Mouse (Mus musculus) embryonic facial prominence, embryonic 13.5 days (tissue): Measurements from ENCODE around the gene Zfp541. TPM values are rescaled to one million over a fixed set of nuclear protein-coding genes. Genes with fewer than 3 reads are reported as not detected.
A peak's percentile ranks its signal among the peaks of the same experiment; 100 is the strongest.

Source experiments
- ATAC-seq: fragments of 200-750 bp; cut with Nextera tagmentation; 2 replicates; pipeline ENCODE4 v1.8.0; 2017; ENCODE audit warnings: low read depth; ENCODE audit not compliant: insufficient number of reproducible peaks, insufficient read depth, low FRiP score, low TSS enrichment
- H3K27ac ChIP-seq: fragments of 300-500 bp; sonication (generic); 2 replicates; pipeline ENCODE4 v1.5.1; 2015; ENCODE audit warnings: moderate library complexity, mild to moderate bottlenecking, inconsistent platforms
- H3K27me3 ChIP-seq: fragments of 300-500 bp; sonication (generic); 2 replicates; pipeline ENCODE4 v1.6.1; 2015; ENCODE audit warnings: mild to moderate bottlenecking, inconsistent platforms
- H3K36me3 ChIP-seq: fragments of 300-500 bp; sonication (generic); 2 replicates; pipeline ENCODE4 v1.6.1; 2015; ENCODE audit warnings: mild to moderate bottlenecking, inconsistent platforms
- H3K4me1 ChIP-seq: fragments of 300-500 bp; sonication (generic); 2 replicates; pipeline ENCODE4 v1.6.1; 2015; ENCODE audit warnings: inconsistent platforms
- H3K4me2 ChIP-seq: fragments of 300-500 bp; sonication (generic); 2 replicates; pipeline ENCODE4 v1.6.1; 2015; ENCODE audit warnings: moderate library complexity, mild to moderate bottlenecking, inconsistent platforms
- H3K4me3 ChIP-seq: fragments of 300-500 bp; sonication (generic); 2 replicates; pipeline ENCODE4 v1.5.1; 2015; ENCODE audit warnings: mild to moderate bottlenecking, inconsistent platforms
- H3K9ac ChIP-seq: fragments of 300-500 bp; sonication (generic); 2 replicates; pipeline ENCODE4 v1.6.1; 2015; ENCODE audit warnings: mild to moderate bottlenecking, inconsistent platforms
- H3K9me3 ChIP-seq: fragments of 300-500 bp; sonication (generic); 2 replicates; pipeline ENCODE4 v1.6.1; 2016; ENCODE audit warnings: inconsistent platforms
- WGBS: fragments of 180-500 bp; shearing (Covaris S2); methylation state at CpG from one replicate; pipeline ENCODE4 v1.1.7; 2015; ENCODE audit warnings: mixed read lengths; 5-methylcytosine and 5-hydroxymethylcytosine counted together
- polyA plus RNA-seq: library from polyadenylated mRNA; unstranded; fragments of >200 nt; fragmentation: Nextera tagmentation; extraction: Ambion mirVana; gene quantifications from 2 replicates; pipeline ENCODE4 v1.2.1, GENCODE M21; 2015

Gene Zfp541
- polyA plus RNA-seq, 1 experiment from 2014 or later: 0.07 TPM

DNA sequence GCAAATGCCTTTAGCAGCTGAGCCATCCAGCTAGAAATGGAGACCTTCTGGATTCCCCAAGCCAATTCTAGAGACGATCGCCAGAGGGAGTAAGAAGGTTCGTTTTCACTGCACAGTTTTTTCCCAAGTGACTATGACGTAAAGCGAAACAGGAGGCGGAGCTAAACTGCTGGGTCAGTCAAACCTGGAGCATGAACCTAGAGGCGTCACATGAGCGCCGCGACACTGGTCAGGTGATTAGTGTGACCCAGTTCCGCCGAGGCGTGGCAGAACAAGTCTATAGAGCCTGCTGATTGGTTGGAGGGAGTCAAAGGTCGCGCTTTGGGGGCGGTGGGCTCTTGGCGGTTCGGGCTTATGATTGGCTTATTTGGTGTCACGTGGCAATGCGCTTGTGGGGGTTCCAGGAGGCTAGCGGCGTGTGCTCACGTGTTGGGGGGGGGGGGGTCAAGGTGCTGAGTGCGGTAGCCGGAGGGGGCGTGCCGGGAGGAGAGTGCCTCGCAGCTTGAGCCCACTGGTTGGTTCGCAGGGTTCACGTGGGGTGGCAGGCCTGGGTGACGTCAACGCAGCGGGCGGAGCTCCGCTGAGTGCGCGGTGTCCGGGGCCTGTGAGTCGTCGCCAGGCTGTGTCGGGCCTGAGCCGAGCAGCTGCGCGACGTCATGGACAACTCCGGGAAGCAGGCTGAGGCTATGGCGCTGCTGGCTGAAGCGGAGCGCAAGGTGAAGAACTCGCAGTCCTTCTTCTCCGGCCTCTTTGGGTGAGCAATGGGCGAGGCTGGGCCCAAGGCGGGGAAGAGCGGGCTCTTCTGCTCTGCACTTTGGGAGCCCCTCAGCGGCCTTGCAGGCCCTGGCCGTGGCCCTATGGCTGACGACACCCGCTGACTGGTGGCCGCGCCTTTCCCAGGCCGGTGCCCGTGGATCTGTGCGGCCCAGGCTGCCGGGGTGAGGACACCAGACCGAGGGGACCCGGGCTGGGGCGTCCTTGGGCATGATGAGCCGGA, 36.7 kb downstream of the Zfp541 start, which contains the start of gene Napa:
Gene Napa, plus strand, starts transcription at position 438 of the 997 bp plus-strand sequence.
- ATAC-seq: peak; percentile 99
- H3K4me1 ChIP-seq: peaks cover 35% of the 10 kb centered on the region
- WGBS: under 1% methylated on average over 68 of the region's 68 CpGs
- no peaks in the 10 kb centered on the region for H3K27me3 ChIP-seq
- peaks cover 17% of the 10 kb centered on the region for H3K36me3 ChIP-seq
- peak within 1 kb of the TSS; percentile 99 for H3K9ac ChIP-seq
- peak within 1 kb of the TSS; percentile 85 for H3K4me2 ChIP-seq
- peak within 1 kb of the TSS; percentile 86 for H3K27ac ChIP-seq
- H3K9me3 ChIP-seq: no peaks in the 10 kb centered on the region
- peak within 1 kb of the TSS; percentile 99 for H3K4me3 ChIP-seq

DNA sequence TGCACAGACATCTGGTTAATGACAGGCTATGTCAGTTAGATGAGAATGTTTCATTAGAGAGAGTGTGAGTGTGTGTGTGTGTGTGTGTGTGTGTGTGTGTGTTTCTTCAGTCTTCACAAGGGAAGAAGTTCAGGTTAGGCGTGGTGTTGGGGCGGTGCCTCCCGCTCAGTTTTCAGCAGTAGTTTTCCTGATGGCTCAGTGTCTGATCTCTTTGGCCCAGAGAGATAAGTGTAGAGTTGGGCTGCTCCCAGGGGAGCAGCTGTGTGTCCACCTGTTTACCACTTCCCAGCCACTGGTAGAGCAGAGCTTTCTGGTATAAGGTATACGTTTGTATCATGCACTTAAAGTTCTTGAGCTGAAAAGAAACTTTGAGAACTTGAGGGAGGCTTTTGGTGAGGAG, 38.3 kb downstream of the Zfp541 start:
- H3K9ac ChIP-seq: peak overlapping the region; percentile 99
- H3K4me1 ChIP-seq: peaks cover 40% of the 10 kb centered on the region
- H3K9me3 ChIP-seq: no peaks in the 10 kb centered on the region
- H3K4me3 ChIP-seq: peak overlapping the region; percentile 99
- no peak overlapping the region for H3K27ac ChIP-seq
- peaks cover 31% of the 10 kb centered on the region for H3K36me3 ChIP-seq
- H3K4me2 ChIP-seq: peak overlapping the region; percentile 85
- H3K27me3 ChIP-seq: no peaks in the 10 kb centered on the region
- WGBS: 83% methylated on average over 4 of the region's 4 CpGs
- ATAC-seq: no peak

DNA sequence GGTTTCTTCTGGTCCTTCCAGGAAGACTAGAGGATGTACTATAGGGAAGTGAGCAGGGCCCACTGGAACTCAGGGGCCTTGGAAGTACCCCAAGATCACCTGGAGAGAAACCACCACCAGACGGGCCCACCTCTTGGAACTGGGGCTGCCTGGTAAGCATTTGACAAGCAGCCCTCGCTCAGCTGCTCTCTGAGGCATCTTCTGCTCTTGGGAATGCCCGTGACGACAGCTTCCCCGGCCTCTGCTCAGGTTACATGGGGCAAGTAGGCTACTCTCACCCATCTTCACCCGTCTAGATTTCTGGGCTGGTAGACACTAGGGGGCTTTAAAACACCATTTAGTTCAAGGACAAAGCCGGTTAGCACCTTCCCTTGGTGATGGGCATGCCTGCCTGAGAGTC, 39.5 kb downstream of the Zfp541 start:
- 65% methylated on average over 7 of the region's 7 CpGs for WGBS
- Histone ChIP-seq H3K4me1 (peaks cover 40% of the 10 kb centered on the region), H3K4me3 (no peak overlapping the region), H3K9ac (no peak overlapping the region), H3K27me3 (no peaks in the 10 kb centered on the region), H3K36me3 (peaks cover 40% of the 10 kb centered on the region), H3K4me2 (no peak overlapping the region), H3K27ac (no peak overlapping the region), H3K9me3 (no peaks in the 10 kb centered on the region)
- ATAC-seq: no peak

DNA sequence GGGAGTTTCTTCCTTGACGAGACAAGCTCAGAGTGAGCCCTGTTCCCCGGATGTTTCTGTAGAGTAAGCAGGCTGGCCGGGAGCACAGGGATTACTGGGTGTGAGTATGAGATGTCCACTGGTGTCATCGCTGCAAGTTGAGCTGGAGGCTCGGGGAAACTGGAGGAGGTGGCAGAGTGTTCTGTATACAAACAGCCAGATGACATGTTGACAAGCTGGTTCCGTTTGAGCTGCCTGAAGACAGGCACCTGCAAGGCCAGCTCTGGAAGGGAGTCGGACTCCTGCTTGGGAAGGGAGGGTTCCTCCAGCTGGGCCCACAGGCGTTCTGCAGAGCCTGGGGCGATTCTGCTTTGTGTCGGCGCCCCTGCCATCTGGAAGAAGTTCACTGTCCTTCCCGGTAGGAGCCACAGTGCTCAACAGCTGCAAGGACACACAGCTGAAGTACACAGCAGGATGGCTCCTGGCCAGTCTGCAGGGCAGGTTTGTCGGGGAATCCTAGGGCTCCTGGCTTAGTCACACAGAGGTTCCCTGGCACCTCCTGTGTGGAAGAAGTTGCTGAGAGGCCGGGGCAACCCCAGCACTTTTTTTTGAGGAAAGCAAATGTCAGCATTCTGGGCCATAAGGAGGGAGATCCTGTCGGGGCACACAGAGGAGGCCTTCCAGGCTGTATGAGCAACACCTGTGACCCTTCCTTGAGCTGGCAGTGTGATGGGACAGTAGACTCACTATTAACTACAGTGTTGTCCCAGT, 40.3 kb downstream of the Zfp541 start:
- WGBS: 69% methylated on average over 15 of the region's 15 CpGs
- peaks cover 40% of the 10 kb centered on the region for H3K4me1 ChIP-seq
- H3K36me3 ChIP-seq: peaks cover 40% of the 10 kb centered on the region
- H3K4me2 ChIP-seq: no peak overlapping the region
- H3K4me3 ChIP-seq: no peak overlapping the region
- peak overlapping the region; percentile 12; the same call in 1 of the 2 replicates for H3K9ac ChIP-seq
- no peak overlapping the region for H3K27ac ChIP-seq
- H3K9me3 ChIP-seq: no peaks in the 10 kb centered on the region
- ATAC-seq: no peak
- H3K27me3 ChIP-seq: no peaks in the 10 kb centered on the region

DNA sequence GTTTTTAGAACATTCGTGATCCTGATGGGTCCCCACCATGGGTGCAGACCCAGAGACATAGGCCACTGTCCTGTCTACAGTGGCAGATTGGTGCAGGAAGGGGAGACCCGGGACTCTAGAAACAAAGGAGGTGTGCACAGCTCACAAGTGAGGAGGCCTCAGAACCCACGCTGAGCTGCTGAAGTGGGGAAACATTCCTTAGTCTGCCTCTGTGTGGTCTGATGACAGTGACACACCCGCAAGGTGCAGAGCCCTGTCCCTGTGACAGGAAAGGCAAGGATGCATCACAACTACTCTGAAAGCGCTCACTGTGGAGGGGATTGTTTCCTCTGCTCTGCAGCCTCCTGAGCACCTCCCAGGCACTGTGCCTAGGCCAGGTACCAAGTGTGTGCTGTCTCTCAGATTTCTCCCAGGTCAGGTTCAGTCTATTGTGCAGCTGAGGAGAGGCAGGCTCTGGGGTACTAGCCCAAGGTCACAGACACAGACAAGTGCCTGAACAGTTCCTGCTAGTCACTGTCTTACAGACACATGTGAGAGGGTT, 41.1 kb downstream of the Zfp541 start:
- Histone ChIP-seq H3K4me3 (no peak overlapping the region), H3K9me3 (no peaks in the 10 kb centered on the region), H3K4me1 (peaks cover 37% of the 10 kb centered on the region), H3K4me2 (no peak overlapping the region), H3K36me3 (peaks cover 48% of the 10 kb centered on the region), H3K27me3 (no peaks in the 10 kb centered on the region), H3K27ac (no peak overlapping the region), H3K9ac (0 out of 2 replicates have a peak overlapping the region, but pooled peaks have one; percentile 11)
- 90% methylated on average over 5 of the region's 5 CpGs for WGBS
- ATAC-seq: no peak

DNA sequence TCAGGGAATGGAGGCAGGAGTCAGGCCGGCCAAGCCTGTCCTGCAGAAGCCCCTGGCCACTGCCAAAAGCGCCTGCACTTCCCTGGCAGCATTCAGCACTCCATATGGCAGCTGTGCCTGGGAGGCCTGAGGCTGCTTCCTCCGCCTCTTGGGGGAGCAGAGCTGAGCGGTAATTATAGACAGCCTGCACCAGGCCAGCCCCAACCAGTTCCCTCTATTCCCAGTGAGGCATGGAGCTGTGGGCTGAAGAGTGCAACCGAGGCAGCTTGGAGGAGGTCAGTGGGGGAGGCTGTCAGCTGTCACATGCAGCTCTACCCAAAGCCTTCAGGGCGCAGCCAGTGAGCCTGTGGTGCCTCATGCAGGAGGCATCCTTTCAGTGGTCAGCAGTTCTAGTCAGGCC, 42.1 kb downstream of the Zfp541 start:
- no peak overlapping the region for H3K4me2 ChIP-seq
- H3K9ac ChIP-seq: peak overlapping the region; percentile 49; the same call in 1 of the 2 replicates
- H3K36me3 ChIP-seq: peaks cover 58% of the 10 kb centered on the region
- no peak for ATAC-seq
- WGBS: 57% methylated on average over 6 of the region's 6 CpGs
- no peak overlapping the region for H3K27ac ChIP-seq
- H3K4me1 ChIP-seq: peaks cover 37% of the 10 kb centered on the region
- no peak overlapping the region for H3K4me3 ChIP-seq
- no peaks in the 10 kb centered on the region for H3K9me3 ChIP-seq
- H3K27me3 ChIP-seq: no peaks in the 10 kb centered on the region

DNA sequence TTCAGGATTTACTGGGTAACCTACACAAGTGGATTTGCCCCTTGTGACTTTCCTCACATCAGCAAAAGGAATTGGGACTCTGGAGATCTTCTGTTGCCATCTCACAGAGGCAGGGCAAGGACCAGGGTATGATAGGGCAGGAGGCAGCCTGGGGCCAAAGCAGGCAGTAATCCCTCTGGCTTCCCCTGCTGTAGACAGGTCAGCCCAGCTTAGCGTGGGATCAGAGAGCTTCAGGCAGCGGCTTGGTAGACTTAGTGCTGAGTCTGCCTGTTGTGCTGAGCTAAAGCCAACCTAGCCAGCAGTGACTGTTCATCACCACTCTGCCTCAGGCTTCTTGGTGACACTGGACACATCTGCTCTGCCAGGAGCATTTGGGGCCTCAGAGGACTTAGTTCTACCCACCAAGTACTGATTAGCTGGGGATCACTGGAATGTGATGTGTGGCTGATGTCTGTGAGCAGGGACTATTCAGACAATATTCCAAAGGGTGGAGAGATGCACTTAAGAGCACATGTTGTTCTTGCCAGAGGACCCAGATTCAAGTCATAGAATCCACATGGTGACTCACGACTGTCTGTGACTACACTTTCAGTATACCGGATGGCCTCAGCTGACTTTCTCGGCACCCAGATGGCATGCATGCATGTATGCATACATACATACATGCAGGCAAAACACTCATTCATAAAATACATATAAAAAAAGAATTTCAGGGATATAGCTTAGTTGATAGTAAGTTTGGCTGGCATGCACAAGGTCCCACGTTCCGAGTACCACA, 43.2 kb downstream of the Zfp541 start:
- no peak for ATAC-seq
- no peak overlapping the region for H3K4me3 ChIP-seq
- H3K9me3 ChIP-seq: no peaks in the 10 kb centered on the region
- no peaks in the 10 kb centered on the region for H3K27me3 ChIP-seq
- H3K4me1 ChIP-seq: peaks cover 29% of the 10 kb centered on the region
- H3K4me2 ChIP-seq: no peak overlapping the region
- H3K36me3 ChIP-seq: peaks cover 68% of the 10 kb centered on the region
- no peak overlapping the region for H3K9ac ChIP-seq
- WGBS: 89% methylated on average over 7 of the region's 7 CpGs
- H3K27ac ChIP-seq: no peak overlapping the region

DNA sequence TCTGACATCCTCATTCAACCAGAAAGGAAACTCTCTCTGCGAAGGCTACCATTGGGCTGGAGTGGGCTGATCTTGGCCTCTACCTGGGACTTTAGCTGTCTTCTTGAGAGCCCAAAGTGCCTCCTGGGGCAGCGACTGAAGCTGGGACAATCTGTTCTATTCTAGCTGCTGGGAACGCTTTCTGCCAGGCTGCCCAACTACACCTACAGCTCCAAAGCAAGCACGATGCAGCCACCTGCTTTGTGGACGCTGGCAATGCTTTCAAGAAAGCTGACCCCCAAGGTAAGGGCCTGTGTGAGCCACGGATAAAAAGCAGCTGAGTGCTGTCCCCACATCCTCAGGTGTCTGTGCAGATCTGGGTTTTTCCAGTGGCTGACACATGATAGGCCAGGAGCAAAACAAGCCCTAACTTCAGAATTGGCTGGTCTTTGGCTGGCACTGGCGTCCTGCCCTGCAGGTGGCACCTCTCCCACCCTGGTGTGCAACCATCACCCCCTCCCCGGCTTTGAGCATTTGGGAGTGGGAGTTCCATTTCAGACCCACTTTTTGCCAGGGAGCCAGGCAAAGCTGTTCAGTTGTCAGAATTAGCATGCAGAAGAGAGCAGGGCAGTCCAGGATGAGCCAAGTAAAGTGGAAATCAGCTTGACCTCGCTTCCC, 47.4 kb downstream of the Zfp541 start:
- Histone ChIP-seq H3K4me2 (no peak overlapping the region), H3K4me3 (no peak overlapping the region), H3K36me3 (peaks cover 88% of the 10 kb centered on the region), H3K27ac (no peak overlapping the region), H3K27me3 (no peaks in the 10 kb centered on the region), H3K4me1 (no peaks in the 10 kb centered on the region; the same call in 1 of the 2 replicates), H3K9ac (no peak overlapping the region), H3K9me3 (no peaks in the 10 kb centered on the region)
- WGBS: 86% methylated on average over 9 of the region's 9 CpGs
- ATAC-seq: no peak

DNA sequence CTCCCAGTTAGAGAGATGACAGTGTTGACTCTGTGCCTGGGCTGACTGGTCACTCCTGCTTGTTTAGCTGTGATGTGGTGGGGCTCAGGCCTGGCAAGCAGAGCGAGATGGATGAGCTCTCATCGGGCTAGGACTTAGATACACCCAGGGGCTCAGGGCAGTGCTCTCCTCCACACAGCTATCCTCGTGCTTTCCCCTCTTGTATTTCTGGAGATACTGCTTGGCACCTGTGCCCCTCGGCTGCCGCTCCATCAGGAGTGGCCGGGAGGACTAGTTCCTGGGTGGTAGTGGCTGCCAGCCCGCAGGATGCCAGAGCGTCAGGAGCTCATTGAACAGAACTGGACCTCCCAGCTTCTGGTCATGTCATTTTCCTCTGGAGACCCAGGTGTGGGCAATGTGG, 48.5 kb downstream of the Zfp541 start:
- 90% methylated on average over 8 of the region's 8 CpGs for WGBS

DNA sequence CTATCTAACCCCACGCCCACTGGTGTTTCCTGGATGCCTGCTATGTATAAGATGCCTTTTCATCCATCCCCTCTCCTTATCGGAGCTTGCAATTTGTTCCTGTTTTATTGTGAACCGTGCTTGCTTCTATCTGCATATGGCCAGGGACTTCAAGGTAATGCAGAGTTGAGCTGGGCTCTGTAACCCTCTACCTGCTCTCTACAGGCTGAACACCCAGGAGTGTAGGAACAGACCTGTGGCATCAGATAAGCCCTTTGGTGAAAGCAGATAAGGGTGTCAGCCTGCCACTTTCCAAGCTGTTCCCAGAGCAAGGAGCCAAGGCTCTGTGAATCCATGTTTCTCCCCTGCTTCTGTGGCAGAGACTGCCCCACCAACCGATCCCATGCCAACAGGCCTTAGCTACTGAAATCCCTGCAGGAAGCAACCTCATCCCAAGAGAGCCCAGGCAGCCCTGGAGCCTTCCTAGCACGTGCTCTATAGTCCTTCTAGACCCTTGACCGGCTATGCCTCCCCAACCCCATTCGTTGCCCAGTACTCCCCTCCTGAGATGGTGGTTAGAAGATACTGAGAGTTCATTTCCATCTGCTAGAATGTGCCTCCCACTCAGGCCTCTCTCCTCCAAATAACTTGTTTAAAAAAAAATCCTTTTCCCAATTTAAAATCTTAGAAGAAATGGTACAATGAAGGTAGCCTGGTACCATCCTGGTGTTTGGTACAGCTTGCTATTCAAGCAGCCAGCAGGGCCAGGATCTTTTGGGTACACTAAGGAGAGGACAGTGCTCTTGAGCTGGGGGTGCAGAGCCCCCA, 49.9 kb downstream of the Zfp541 start:
- 92% methylated on average over 7 of the region's 7 CpGs for WGBS
- Histone ChIP-seq H3K9me3 (no peaks in the 10 kb centered on the region), H3K4me1 (no peaks in the 10 kb centered on the region), H3K36me3 (peaks cover 96% of the 10 kb centered on the region), H3K27ac (no peak overlapping the region), H3K4me3 (no peak overlapping the region), H3K27me3 (no peaks in the 10 kb centered on the region), H3K9ac (no peak overlapping the region), H3K4me2 (no peak overlapping the region)
- ATAC-seq: no peak

More for the DNA sequence above, 48.5 kb downstream of the Zfp541 start:
- ATAC-seq: no peak
- Histone ChIP-seq H3K4me1 (no peaks in the 10 kb centered on the region), H3K36me3 (peaks cover 89% of the 10 kb centered on the region), H3K9me3 (no peaks in the 10 kb centered on the region), H3K4me3 (no peak overlapping the region), H3K9ac (no peak overlapping the region), H3K4me2 (no peak overlapping the region), H3K27ac (no peak overlapping the region), H3K27me3 (no peaks in the 10 kb centered on the region)
